Mouse (Mus musculus) adrenal gland, postnatal 0 days (tissue): ENCODE data around the gene Gm20708. TPM values are rescaled to one million over a fixed set of nuclear protein-coding genes. Genes with fewer than 3 reads are reported as not detected.

Experiments used
- polyA plus RNA-seq: library from polyadenylated mRNA; unstranded; fragments of >200 nt; fragmentation: Nextera tagmentation; extraction: Ambion mirVana; gene quantifications from 2 replicates; pipeline ENCODE4 v1.2.1, GENCODE M21; 2015

Gene Gm20708
- 0.27 and 0.35 TPM in 2 replicates for polyA plus RNA-seq

GRCm38 (mm10) chr11:117809407-117810311 lies at the start of gene Gm20708, which contains the start of gene Syngr2:
Gm20708 (plus strand) TSS chr11:117809668.
Syngr2 (plus strand) TSS chr11:117809668.

DNA sequence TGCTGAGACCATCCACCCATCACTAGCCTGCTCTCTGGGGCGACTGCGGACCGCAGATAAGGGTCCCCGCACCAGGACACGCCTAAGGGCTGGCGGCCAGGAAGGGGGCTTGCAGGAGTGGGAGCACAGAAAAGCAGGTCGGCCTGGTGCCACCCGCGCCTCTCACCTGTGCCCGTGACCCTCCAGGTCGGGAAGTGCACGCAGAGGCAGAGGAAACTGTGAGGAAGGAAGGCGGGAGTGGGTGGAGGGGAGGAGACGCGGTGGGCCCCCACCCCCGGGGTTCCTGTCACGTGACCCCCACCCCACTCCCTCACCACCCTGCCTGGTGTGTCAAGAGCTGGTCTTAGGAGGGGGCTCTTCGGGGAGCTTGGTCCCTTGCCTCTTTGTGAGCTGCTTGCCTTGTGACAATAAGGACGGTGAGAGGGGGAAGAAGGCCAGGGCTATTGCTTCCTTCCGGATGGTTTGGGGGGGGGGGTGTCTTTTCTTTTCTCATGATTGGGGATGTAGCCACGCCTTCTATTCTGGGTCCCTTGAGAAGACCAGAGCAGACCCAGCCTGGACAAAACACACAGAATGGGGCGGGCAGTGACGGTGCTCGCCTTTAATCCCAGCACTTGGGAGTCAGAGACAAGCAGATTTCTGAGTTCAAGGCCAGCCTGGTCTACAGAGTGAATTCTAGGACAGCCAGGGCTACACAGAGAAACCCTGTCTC lies 27.3 kb upstream of the Gm20708 start, which contains the start of the genes Tmc8 and Tmc6:
Gene Tmc8, plus strand, starts transcription at position 84 of the 712 bp plus-strand sequence.
Gene Tmc6, minus strand, starts transcription at position 206 of the 712 bp plus-strand sequence.

GRCm38 (mm10) chr11:117797511-117798159 lies 11.8 kb upstream of the Gm20708 start, which contains the start of gene 6030468B19Rik:
6030468B19Rik (plus strand) TSS chr11:117797660.

DNA sequence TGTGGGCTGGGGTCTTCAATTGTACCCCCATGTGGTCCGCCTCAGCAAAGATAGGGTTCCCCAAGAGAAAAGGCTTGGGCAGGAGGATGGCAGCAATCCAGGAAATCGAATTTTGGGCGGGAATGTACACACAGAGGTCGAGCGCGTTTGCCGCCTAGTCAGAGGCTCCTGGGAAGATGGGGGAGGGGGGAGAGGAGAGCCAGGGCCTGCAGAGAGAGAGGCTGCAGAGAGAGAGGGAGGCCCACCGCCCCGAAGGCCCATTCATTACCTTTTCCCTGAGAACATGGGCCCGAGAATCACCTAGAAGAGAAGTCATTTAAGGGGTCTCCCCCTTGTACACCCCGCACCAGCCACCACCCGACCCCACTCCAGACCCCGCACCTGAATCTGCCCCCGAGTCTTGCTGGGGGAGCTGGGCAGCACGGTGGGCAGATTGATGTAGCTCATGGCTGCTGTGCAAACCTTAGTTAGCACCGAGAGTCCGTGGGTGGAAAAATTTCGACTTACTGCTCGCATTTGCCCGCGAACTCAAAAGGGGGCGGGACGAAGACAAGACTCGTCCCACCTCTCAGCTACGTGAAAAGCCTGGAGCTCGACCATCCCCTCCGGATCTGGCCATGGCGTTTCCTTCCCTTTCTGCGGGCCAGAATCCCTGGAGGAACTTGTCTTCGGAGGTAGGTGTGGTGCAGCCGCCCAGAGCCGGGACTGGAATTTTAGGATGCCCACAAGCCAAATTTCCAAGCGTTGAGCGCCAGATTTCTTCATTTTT lies 16.0 kb downstream of the Gm20708 start, which contains the start of the genes Afmid and Tk1:
Gene Afmid, plus strand, starts transcription at position 592 of the 769 bp plus-strand sequence.
Gene Tk1, minus strand, starts transcription at position 760 of the 769 bp plus-strand sequence.

GRCm38 (mm10) chr11:117848985-117849671 lies 39.7 kb downstream of the Gm20708 start, which contains the start of gene Birc5:
Birc5 (plus strand) TSS chr11:117849251.

DNA sequence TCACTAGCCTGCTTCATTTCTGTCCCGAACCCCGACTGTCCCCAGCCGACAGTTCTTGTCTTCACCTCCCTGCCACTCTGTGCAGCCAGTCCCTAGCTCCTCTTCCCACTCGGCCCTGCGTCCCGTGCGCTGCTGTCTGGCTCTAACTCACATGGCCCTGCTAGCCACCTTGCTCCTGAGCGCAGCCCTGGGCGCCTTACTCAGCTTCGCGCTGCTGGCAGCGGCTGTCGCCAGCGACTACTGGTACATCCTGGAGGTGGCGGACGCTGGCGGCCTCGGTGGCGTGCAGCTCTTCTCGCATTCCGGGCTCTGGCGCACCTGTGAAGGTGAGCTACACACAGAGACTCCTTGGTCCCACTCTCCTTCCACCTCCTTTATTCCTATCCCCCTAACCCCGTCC lies 51.1 kb downstream of the Gm20708 start, which contains the start of gene Tmem235:
Gene Tmem235, plus strand, starts transcription at position 152 of the 400 bp plus-strand sequence.

GRCm38 (mm10) chr11:117872861-117873608 lies 63.6 kb downstream of the Gm20708 start, which contains the start of gene Tha1:
Tha1 (minus strand) TSS chr11:117873481.

Other genes starting within 250 kb of the Gm20708 start
- gene Tnrc6c, start 155.4 kb upstream of the Gm20708 start, polyA plus RNA-seq = 6.2 and 7.7 TPM in 2 replicates
- 1.7 and 2.4 TPM in 2 replicates for gene Tmc8, start 27.6 kb upstream of the Gm20708 start, polyA plus RNA-seq
- 14.8 and 32.8 TPM in 2 replicates for gene Tmc6, start 27.5 kb upstream of the Gm20708 start, polyA plus RNA-seq
- gene 6030468B19Rik, start 12.0 kb upstream of the Gm20708 start, polyA plus RNA-seq = 1.8 and 2.9 TPM in 2 replicates
- 59.1 and 107 TPM in 2 replicates for gene Syngr2, start within 50 bp of the Gm20708 start, polyA plus RNA-seq
- gene Afmid, start 16.3 kb downstream of the Gm20708 start, polyA plus RNA-seq = 6.8 and 10.0 TPM in 2 replicates
- 50.7 and 58.9 TPM in 2 replicates for gene Tk1, start 16.4 kb downstream of the Gm20708 start, polyA plus RNA-seq
- 81.9 and 86.7 TPM in 2 replicates for gene Birc5, start 39.6 kb downstream of the Gm20708 start, polyA plus RNA-seq
- not detected in 2 replicates for gene Tmem235, start 51.1 kb downstream of the Gm20708 start, polyA plus RNA-seq
- gene Tha1, start 63.8 kb downstream of the Gm20708 start, polyA plus RNA-seq = 8.6 and 17.1 TPM in 2 replicates
- 11.2 and 13.8 TPM in 2 replicates for gene Socs3, start 160.4 kb downstream of the Gm20708 start, polyA plus RNA-seq
- gene Pgs1, start 176.6 kb downstream of the Gm20708 start, polyA plus RNA-seq = 29.1 and 35.0 TPM in 2 replicates